Mouse (Mus musculus) urinary bladder, postnatal 36 days (tissue): ENCODE results near the gene Lpar2.

Experiments used
- DNase-seq, 2 experiments: peaks; one replicate each; pipeline ENCODE4 v3.0.0; 2022; ENCODE audit warnings: low spot score in 2 of 2, mixed read lengths in 1 of 2

Gene Lpar2

DNA sequence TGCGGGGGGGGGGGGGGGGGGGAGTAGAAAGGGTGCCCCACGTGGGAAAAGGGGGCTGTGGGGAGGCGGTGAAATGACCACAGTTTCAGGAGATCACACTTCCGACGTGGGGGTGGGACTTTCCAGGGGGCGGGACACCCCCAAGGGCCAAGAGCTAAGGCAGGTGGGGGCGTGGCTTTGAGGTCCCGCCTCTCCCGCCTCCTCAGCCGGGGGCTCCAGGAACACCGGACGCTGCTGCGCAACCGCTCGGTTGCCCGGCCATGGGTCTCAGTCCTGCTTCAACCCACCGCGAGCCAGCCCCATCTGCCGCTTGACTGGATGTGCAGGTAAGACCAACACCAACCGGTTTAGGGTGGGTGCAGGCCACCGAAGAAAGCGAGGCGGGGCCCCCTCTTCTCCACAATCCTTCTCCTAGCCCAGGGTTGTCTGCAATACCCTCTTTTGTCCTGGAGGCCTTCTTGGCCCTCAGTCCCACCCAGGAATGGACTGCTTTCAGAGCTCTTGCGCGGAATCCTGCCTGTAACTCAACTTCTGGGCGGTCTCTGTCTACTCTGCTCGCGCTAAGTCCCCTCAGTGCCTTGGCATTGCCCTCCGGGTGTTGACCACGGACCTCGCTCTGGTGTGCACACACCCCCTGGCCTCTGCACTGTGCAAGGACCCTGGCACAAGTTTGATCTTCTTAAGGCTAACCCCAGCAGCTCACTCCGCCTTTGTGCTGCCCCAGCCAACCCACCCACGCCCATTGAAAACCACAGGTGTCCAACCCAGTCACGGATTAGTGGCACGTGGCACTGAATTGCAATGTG lies at the start of gene Lpar2:
Lpar2 (plus strand) TSS at position 44 of the 806 bp plus-strand sequence.
- peak; percentile 42 to 66 for DNase-seq

DNA sequence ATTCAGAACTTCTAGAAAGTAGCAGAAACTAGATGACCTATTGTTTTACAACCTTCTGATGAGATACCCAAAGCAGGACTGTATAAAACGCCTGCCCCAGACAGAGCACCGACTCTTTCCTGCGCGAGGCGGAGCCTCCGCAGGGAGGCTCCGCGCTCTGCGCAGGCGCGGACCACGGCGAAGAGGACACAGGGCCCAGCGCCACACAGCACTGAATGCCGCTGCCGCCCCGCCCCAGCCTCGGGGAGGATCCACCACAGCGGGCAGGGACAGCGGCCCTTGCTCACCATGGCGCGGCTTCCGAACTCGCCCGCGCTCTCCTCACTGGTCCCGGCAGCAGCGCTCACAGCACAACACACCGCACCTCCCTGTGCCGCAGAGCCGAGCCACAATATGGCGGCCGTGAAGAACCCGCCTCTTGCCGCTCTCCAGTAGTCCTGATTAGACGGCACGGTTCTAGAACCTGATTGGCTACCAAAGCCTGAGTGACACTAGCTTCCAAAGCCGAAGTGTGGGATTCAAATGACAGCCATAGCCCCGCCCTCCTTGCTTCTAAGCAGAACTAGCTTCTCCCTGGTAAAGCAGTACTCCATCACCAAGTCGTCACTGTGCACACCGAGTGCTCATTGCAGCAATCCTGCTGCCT lies 47.6 kb upstream of the Lpar2 start, which contains the start of gene Gm20422:
Gm20422 (minus strand) TSS at position 384 of the 646 bp plus-strand sequence.
- DNase-seq = peak; percentile 81 to 85

DNA sequence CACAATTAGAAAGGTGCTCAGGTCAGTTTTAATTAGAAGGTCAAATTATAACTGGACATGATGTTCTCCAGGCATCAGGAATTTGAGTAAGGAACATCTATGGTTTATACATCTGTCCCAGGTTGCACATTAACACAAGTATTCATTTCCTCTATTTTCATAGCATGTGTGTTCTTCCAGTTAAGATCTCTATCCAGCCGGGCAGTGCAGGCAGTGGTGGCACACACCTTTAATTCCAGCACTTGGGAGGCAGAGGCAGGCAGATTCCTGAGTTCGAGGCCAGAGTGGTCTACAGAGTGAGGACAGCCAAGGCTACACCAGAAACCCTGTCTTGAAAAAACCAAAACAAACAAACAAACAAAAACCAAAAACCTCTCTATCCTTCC lies 47.1 kb upstream of the Lpar2 start:
- no peak for DNase-seq

DNA sequence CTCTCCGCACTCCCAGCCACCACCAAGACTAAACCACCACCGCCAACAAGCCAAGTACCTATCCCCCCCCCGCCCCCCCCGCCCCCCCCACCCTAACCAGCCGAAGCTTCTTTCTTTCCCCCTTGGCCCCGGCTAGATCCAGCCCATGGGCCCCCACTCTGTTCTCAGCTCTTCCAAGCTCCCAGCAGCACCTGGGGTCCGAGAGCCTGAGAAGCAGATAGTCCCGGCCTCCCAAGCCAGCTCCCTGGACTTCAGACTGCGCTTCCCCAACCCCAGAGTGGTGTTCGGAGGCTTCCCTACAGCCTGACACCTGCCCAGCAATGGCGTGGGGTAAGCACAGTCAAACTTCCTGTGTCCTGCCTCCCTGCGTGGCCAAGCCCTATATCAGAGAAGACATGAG lies 45.1 kb upstream of the Lpar2 start:
- DNase-seq = no peak

DNA sequence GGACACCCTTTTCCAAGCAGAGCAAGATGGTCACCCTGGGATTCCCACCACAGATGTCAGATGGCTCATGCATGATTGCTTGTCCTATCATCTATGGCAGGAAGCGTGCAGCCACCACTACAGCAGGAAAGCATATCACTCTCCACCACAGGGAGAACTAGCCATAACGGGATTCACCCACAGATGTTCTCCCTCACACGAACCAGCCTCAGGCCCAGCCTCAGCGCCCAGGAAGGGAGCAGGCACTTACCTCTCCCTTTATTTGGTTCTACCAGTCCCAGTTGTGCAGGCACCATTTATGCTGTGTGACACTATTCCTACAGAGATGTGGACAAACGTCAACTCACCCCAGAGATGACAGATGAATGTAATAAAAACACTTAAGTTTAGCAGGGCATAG lies 33.1 kb upstream of the Lpar2 start:
- no peak for DNase-seq

DNA sequence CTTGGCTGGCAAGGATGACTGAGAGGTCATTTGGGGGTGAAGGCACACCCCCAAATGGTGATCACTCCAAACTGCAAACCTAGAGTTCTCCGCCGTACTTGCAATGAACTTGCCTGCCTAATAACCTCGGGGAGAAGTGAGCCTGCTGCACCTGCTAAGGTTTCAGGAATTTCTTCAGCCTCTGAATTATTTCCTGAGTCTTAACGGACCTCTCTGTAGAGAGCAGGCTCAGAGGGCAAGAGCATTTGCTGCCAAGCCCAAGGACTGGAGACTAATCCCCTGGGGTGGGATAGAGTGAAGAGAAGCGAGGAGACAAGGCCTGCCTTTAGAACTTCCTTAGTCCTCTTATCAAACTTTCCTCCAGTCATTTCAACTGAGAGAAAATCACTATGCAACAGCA lies 32.5 kb upstream of the Lpar2 start:
- no peak for DNase-seq

DNA sequence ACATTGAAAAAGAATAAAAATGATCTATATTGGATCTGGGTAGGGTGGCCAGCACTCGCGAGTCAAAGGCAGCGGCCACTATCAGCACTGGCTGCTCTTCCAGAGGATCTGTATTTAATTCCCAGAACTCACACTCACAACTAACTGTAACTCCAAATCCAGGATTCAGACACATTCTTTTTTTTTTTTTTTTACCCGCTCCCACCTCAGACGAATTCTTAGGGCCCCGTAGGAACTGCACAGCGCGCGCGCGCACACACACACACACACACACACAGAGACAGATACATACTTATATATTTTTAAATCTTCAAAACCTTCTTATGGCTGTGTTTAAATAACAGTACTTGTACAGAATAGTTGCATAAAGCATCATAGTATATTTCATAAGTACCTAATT lies 31.9 kb upstream of the Lpar2 start:
- DNase-seq = no peak

DNA sequence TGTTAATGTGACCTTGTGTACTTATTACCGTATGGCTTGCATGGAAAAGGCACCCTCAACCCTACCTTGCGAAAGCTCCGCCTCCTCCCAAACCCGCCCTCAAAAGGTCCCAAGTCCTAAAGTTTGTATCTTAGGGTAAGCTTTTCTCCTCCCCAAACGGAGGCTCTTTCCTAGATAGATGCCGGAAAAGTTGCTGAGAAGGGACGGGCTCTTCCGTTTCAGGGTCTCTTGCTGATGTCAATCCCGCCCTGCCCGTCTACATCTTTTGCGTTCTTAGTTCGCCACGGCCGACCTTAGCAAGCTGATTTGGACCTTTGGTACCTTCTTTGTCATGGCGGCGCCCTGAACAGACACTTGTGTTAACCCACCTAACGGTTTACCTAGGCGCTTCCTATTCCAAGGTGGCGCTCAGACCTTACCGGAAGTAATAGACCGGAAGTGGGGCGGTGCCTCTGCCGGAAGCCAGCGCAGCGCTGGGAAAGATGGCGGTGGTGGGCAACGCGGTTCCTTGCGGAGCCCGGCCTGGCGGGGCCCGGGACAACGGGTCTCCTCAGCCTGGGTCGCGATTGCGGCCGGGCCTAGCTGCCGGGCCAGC lies 31.4 kb upstream of the Lpar2 start, which contains the start of the genes Atp13a1 and Zfp866:
Atp13a1 (plus strand) TSS at position 391 of the 595 bp plus-strand sequence.
Zfp866 (minus strand) TSS at position 406 of the 595 bp plus-strand sequence.
- DNase-seq = peak; percentile 86 to 89

DNA sequence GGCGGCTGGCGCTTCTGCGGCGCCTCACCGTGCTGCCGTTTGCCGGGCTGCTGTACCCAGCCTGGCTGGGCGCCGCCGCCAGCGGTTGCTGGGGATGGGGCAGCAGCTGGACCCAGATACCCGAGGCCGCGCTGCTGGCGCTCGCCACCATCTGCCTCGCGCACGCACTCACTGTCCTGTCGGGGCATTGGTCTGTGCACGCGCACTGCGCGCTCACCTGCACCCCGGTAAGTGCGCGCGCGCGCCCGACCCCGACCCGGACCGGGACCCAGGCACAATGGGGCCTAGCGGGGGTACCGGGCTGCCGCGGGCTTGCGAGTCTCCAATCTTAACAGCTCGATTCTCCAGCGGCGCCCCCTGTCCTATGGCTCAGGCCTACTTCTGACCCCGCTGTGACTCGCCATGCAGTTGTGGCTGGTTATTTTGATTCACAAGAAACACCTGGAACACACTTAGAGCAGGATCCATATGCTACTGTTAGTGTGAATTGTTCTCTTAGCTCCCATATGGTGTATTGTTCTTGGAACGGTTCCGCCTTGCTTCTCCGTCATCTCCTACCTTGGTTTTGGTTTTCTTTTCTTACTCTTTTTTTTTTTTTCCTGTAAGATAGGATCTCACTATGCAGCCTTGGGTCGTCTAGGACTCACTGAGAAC lies 30.7 kb upstream of the Lpar2 start:
- DNase-seq = no peak

DNA sequence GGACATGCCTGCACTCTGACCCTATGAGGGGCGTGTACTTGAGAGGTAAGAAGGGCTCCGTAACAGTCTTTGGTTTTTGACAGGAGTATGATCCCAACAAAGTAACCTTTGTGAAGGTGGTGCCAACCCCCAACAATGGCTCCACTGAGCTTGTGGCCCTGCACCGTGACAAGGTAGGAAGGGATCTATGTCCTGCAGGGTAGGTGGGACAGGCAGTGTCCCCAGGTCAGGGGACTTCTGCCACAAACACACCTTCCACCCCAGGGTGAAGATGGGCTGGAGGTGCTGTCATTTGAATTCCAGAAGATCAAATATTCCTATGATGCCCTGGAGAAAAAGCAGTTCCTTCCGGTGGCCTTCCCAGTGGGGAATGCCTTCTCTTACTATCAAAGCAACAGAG lies 28.6 kb upstream of the Lpar2 start:
- no peak for DNase-seq

DNA sequence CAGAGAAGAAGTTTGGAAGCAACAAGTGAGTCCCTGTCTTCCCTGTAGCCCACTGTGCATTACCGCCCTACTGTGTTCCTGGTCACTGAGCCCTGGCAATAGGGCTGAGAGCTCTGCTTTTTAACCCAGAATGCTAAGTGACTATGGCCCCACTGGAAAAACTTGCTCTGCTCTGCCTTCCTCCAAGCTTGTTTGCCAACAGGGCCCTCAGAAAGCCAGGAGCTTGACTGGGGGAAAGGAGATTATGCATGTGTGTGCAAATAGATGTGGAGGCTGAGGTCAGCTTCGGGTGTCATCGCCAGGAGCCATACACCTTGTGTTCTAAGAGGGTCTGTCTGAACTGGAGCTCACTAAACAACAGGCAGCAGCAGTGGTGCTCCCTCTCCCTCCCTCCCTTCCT lies 28.1 kb upstream of the Lpar2 start:
- peak in 1 of 2 experiments; percentile 27 for DNase-seq

DNA sequence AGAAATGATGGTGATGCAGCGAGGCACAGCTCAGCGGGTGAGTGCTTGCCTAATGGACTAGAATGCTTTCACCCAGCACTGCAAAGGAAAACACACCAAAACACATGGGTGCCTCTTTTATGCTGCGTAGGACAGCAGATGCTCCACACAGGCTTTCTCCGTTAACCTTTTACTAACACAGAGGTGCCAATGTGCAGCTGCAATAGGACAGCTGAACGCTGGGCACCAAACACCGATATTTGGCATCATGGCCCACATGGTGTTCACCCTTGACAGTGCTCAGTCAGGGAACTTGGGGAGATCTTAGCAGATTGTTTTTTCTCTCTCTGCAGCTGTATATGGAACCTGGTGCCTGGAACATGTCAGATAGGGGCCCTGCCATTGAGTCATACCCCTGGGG lies 27.3 kb upstream of the Lpar2 start:
- DNase-seq = no peak

DNA sequence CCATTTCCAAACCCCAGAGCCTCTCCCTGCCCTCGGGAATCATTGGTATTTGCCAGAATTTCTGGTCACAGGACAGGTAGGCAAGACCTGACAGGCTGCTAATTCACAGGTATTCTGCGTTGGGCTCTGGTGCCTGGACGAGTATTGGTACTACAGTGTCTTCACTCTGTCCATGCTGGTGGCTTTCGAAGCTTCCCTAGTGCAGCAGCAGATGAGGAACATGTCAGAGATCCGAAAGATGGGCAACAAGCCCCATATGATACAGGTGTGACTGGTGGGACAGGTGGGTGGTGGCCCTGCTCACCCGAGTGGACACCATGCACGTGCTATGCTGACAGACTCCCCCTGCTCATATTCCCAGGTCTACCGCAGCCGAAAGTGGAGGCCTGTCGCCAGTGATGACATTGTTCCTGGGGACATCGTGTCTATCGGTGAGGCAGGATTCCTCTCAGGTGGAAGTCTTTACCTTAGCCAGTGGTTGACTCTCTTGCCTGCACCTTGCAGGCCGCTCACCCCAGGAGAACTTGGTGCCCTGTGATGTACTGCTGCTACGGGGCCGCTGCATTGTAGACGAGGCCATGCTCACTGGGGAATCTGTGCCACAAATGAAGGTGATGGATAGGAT lies 25.4 kb upstream of the Lpar2 start:
- no peak for DNase-seq

DNA sequence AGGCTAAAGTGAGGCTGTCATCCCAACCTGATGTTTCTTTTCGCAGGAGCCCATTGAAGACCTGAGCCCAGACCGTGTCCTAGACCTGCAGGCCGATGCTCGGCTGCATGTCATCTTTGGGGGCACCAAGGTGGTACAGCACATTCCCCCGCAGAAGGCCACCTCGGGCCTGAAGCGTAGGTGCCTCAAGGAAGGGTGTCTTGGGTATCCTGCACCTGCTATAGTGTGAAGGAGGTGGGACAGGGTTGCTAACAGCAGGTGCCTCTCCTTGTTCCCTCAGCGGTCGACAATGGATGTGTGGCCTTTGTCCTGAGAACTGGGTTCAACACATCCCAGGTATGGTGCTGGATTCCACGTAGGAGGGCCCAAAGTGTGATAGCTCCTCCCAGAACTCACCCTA lies 24.6 kb upstream of the Lpar2 start:
- DNase-seq = no peak

DNA sequence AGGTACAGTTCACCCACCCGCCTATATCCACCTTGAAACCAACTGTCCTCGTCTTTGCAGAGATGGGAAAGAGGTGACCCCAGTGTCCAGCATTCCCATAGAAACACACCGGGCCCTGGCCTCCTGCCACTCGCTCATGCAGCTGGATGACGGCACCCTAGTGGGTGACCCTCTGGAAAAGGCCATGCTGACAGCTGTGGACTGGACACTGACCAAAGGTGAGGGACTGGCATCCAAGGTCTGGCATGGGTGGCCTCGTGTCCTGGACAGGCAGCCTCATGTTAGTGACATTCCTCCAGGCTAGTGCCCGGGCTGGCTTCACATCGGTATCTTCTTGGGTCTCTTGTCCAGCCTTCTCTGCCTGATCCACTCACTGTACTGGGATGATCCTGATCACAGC lies 23.0 kb upstream of the Lpar2 start:
- no peak for DNase-seq

DNA sequence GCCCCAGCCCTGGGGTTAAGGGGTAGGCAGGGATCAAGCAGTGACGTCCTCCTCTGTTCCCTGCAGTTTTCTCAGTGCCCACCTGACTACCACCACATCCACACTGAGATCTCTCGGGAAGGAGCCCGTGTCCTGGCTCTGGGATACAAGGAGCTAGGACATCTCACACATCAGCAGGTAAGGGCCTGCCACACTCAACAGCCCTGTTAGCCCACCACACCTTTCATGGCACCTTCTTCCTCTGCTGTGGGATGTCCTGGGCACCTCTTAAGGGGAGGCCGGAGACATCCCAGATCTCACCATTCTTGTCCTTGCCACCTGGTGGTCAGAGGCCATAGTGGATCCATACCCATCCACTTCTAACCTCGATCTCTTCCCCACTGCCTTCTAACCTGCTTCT lies 22.3 kb upstream of the Lpar2 start:
- DNase-seq = no peak

DNA sequence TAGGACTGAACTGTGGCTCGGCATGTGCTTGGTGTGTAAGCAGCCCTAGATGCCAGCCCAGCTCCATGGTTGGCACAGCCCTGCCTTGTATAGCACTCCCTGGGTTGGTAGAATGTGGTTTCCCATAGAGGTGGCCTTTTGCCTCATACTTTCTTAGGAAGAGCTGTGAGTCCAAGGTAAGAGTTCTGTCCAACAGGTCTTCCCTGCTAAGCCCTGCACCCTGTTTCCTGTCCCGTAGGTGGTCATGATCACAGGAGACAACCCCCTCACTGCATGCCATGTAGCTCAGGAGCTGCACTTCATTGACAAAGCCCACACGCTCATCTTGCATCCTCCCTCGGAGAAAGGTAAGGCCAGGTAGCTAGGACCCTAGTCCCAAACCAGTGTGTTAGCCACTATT lies 20.4 kb upstream of the Lpar2 start:
- no peak for DNase-seq

DNA sequence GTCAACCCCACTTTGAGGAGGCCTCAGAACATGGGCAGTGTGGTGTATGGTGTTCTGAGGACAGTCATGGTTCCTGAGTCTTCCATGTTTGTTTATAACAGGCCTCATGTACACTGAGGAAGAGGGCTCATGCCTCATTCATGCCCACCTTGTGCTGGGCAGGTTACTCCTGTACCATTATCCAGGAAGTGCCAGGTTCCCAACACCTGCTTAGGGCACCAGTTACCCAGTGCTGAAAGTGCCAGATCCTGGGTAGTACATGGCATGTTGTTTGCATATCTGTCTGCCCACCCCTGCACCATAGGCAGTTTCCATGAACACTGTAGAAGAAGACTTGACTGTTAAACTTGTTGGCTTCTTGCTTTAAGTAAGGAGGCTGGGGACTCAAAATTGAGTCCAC lies 20.0 kb upstream of the Lpar2 start:
- no peak for DNase-seq

DNA sequence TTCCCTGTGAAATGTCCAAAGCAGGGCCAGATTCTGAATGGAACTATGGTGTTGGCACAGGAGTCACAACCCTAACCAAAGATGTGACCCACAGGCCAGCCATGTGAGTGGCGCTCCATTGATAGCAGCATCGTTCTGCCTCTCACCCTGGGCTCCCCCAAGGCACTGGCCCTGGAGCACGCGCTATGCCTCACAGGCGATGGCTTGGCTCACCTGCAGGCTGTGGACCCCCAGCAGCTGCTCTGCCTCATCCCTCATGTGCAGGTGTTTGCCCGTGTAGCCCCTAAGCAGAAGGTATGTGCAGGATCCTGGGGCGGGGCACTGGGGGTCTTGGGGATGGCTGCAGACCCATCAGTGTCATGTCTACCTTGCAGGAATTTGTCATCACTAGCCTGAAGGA lies 18.9 kb upstream of the Lpar2 start:
- no peak for DNase-seq

DNA sequence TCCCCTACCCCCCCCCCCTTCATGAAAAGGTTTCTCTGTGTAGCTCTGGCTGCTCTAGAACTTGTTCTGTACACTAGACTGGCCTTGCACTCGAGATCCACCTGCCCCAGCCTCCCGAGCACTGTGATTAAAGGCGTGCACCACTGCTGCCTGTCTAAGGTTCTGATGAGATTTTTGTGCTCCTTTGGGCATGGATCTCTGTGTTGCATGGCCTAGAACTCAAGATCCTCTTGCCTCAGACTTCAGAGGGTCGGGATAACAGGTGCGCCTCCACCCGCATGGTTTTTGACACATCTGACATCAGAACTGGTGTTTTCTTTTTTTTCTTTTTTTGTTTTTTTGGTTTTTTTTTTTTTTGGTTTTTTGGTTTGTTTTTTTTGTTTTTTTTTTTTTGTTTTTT lies 17.7 kb upstream of the Lpar2 start:
- no peak for DNase-seq

DNA sequence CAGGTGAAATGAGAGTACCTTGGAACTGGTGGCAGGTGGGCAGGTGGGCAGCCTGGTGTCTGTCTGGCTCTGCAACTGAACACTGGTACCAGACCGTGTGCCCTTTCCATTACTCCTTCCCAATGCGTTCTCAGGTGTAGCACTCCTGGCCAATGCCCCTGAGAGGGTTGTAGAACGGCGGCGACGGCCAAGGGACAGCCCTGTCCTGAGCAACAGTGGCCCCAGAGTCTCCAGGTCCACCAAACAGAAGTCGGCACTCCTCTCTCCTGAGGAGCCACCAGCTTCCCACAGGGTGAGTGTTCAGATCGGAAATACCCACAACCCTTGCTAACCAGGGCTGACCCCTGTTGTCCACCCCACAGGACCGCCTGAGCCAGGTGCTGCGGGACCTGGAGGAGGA lies 17.1 kb upstream of the Lpar2 start:
- no peak for DNase-seq

DNA sequence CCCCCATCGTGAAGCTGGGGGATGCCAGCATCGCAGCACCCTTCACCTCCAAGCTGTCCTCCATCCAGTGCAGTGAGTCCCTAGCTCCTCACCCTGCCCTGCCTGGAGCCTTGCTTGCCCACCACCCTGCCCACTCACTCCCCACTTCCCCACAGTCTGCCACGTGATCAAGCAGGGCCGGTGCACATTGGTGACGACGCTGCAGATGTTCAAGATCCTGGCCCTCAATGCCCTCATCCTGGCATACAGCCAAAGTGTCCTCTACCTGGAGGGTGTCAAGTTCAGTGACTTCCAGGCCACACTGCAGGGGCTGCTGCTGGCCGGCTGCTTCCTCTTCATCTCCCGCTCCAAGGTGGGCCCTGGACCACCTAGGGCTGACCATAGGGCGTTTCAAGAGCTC lies 16.7 kb upstream of the Lpar2 start:
- peak in 1 of 2 experiments; percentile 0 for DNase-seq
